Mouse (Mus musculus) heart, embryonic 13.5 days (tissue): ENCODE measurements at regions not wholly inside any gene's neighbourhood (a gene's known extent, or its start where the extent isn't known, plus 50 kb on each side); places are given as distances from the start of the nearest gene placed in this dataset.

Experiments used
- ATAC-seq: fragments of 200-750 bp; cut with Nextera tagmentation; 2 replicates; pipeline ENCODE4 v1.8.0; 2017; ENCODE audit warnings: moderate TSS enrichment; ENCODE audit not compliant: insufficient number of reproducible peaks, low FRiP score, low TSS enrichment; ENCODE audit errors: extremely low read depth
- H3K27ac ChIP-seq: fragments of 300-500 bp; sonication (generic); replicated peaks from 2 replicates; pipeline ENCODE4 v1.5.1; 2015; ENCODE audit warnings: moderate library complexity, mild to moderate bottlenecking, inconsistent platforms
- H3K27me3 ChIP-seq: fragments of 300-500 bp; sonication (generic); replicated peaks from 2 replicates; pipeline ENCODE4 v1.6.1; 2015; ENCODE audit warnings: mild to moderate bottlenecking, inconsistent platforms
- H3K36me3 ChIP-seq: fragments of 300-500 bp; sonication (generic); 2 replicates; pipeline ENCODE4 v1.6.1; 2015; ENCODE audit warnings: mild to moderate bottlenecking, inconsistent platforms
- H3K4me1 ChIP-seq: fragments of 300-500 bp; sonication (generic); 2 replicates; pipeline ENCODE4 v1.6.1; 2015; ENCODE audit warnings: inconsistent platforms
- H3K4me2 ChIP-seq: fragments of 300-500 bp; sonication (generic); 2 replicates; pipeline ENCODE4 v1.6.1; 2015; ENCODE audit warnings: inconsistent platforms, mild to moderate bottlenecking, moderate library complexity
- H3K4me3 ChIP-seq: fragments of 300-500 bp; sonication (generic); 2 replicates; pipeline ENCODE4 v1.5.1; 2015; ENCODE audit warnings: moderate library complexity, mild to moderate bottlenecking, inconsistent platforms
- H3K9ac ChIP-seq: fragments of 300-500 bp; sonication (generic); 2 replicates; pipeline ENCODE4 v1.6.1; 2015; ENCODE audit warnings: inconsistent platforms, mild to moderate bottlenecking, moderate library complexity
- H3K9me3 ChIP-seq: fragments of 300-500 bp; sonication (generic); 2 replicates; pipeline ENCODE4 v1.6.1; 2016; ENCODE audit warnings: inconsistent platforms
- WGBS: fragments of 180-500 bp; shearing (Covaris S2); methylation state at CpG from one replicate; pipeline ENCODE4 v1.1.7; 2015; ENCODE audit warnings: mixed read lengths; 5-methylcytosine and 5-hydroxymethylcytosine counted together

- Histone ChIP-seq H3K9me3 (no peaks in the 10 kb centered on the region), H3K27me3 (no peaks in the 10 kb centered on the region), H3K36me3 (no peaks in the 10 kb centered on the region), H3K27ac (no peak overlapping the region), H3K4me3 (no peak overlapping the region), H3K9ac (no peak overlapping the region), H3K4me1 (no peaks in the 10 kb centered on the region), H3K4me2 (no peak overlapping the region)
- ATAC-seq, result no peak
These were observed 3189.7 kb upstream of the Gm6569 start for GRCm38 (mm10) chr15:70644447-70645202.

- WGBS, result 51% methylated on average over 1 of the region's 1 CpGs
- H3K4me1 ChIP-seq, result no peaks in the 10 kb centered on the region
- no peaks in the 10 kb centered on the region for H3K27me3 ChIP-seq
- H3K9me3 ChIP-seq, result no peaks in the 10 kb centered on the region
- H3K36me3 ChIP-seq, result no peaks in the 10 kb centered on the region
- ATAC-seq, result no peak
- H3K4me2 ChIP-seq, result no peak overlapping the region
- no peak overlapping the region for H3K9ac ChIP-seq
- H3K27ac ChIP-seq, result no peak overlapping the region
- H3K4me3 ChIP-seq, result no peak overlapping the region
These were observed 3158.8 kb upstream of the Gm6569 start for GRCm38 (mm10) chr15:70675549-70675948.

DNA sequence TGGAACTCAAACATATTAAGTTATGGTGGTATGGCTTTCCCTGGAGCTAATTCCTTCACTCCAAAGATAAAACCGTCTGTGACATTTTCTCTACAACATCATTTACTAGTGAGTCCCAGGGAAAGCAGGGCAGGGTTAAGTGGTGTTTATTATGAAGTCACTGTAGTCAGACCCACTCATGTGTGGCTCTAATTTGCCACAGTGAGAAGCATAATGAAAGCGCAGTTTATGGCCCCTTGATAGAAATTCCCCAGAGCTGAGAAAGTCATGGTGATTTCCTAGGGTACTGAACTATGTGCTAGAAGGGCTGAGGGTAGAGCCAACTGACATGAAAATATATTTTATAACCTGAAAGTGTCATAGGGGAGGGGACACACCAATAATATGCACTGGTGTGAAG is 3129.8 kb upstream of the Gm6569 start:
- no peaks in the 10 kb centered on the region for H3K36me3 ChIP-seq
- no peak overlapping the region for H3K27ac ChIP-seq
- no peaks in the 10 kb centered on the region for H3K4me1 ChIP-seq
- H3K9ac ChIP-seq, result no peak overlapping the region
- H3K27me3 ChIP-seq, result no peaks in the 10 kb centered on the region
- no peak overlapping the region for H3K4me3 ChIP-seq
- H3K9me3 ChIP-seq, result no peaks in the 10 kb centered on the region
- no peak overlapping the region for H3K4me2 ChIP-seq
- no peak for ATAC-seq
- 61% methylated on average over 2 of the region's 2 CpGs for WGBS

GRCm38 (mm10) chr15:70713736-70714135 is 3120.6 kb upstream of the Gm6569 start:
- H3K9ac ChIP-seq, result no peak overlapping the region
- H3K4me1 ChIP-seq, result no peaks in the 10 kb centered on the region
- no peak overlapping the region for H3K27ac ChIP-seq
- no peaks in the 10 kb centered on the region for H3K9me3 ChIP-seq
- no peaks in the 10 kb centered on the region for H3K36me3 ChIP-seq
- H3K4me2 ChIP-seq, result no peak overlapping the region
- H3K4me3 ChIP-seq, result no peak overlapping the region
- no peaks in the 10 kb centered on the region for H3K27me3 ChIP-seq
- no peak for ATAC-seq

- Histone ChIP-seq H3K9me3 (peaks cover 4% of the 10 kb centered on the region; the same call in 1 of the 2 replicates), H3K4me3 (no peak overlapping the region), H3K9ac (no peak overlapping the region), H3K27me3 (no peaks in the 10 kb centered on the region), H3K36me3 (no peaks in the 10 kb centered on the region), H3K4me1 (no peaks in the 10 kb centered on the region), H3K27ac (no peak overlapping the region), H3K4me2 (no peak overlapping the region)
- 60% methylated on average over 1 of the region's 1 CpGs for WGBS
- ATAC-seq, result no peak
These were observed 3106.9 kb upstream of the Gm6569 start for GRCm38 (mm10) chr15:70727361-70727885.

- Histone ChIP-seq H3K9me3 (peaks cover 4% of the 10 kb centered on the region; the same call in 1 of the 2 replicates), H3K4me3 (no peak overlapping the region), H3K27ac (no peak overlapping the region), H3K27me3 (no peaks in the 10 kb centered on the region), H3K36me3 (no peaks in the 10 kb centered on the region), H3K4me2 (no peak overlapping the region), H3K9ac (no peak overlapping the region), H3K4me1 (no peaks in the 10 kb centered on the region)
- ATAC-seq, result no peak
- WGBS, result 62% methylated on average over 1 of the region's 1 CpGs
These were observed 3106.4 kb upstream of the Gm6569 start for GRCm38 (mm10) chr15:70727956-70728355.

- Histone ChIP-seq H3K9me3 (no peaks in the 10 kb centered on the region), H3K36me3 (no peaks in the 10 kb centered on the region), H3K27me3 (no peaks in the 10 kb centered on the region), H3K4me1 (no peaks in the 10 kb centered on the region), H3K4me3 (no peak overlapping the region), H3K4me2 (no peak overlapping the region), H3K9ac (no peak overlapping the region), H3K27ac (no peak overlapping the region)
- ATAC-seq, result no peak
These were observed 3090.1 kb upstream of the Gm6569 start for GRCm38 (mm10) chr15:70744239-70744638.

GRCm38 (mm10) chr15:70764045-70764444 is 3070.3 kb upstream of the Gm6569 start:
- no peak overlapping the region for H3K27ac ChIP-seq
- no peak overlapping the region for H3K9ac ChIP-seq
- ATAC-seq, result no peak
- H3K4me2 ChIP-seq, result no peak overlapping the region
- no peak overlapping the region for H3K4me3 ChIP-seq
- no peaks in the 10 kb centered on the region for H3K27me3 ChIP-seq
- H3K9me3 ChIP-seq, result no peaks in the 10 kb centered on the region
- H3K36me3 ChIP-seq, result no peaks in the 10 kb centered on the region
- no peaks in the 10 kb centered on the region for H3K4me1 ChIP-seq
- 61% methylated on average over 1 of the region's 1 CpGs for WGBS

GRCm38 (mm10) chr15:70764513-70764912 is 3069.8 kb upstream of the Gm6569 start:
- WGBS, result 42% methylated on average over 1 of the region's 1 CpGs
- Histone ChIP-seq H3K9ac (no peak overlapping the region), H3K36me3 (no peaks in the 10 kb centered on the region), H3K9me3 (no peaks in the 10 kb centered on the region), H3K4me2 (no peak overlapping the region), H3K4me1 (no peaks in the 10 kb centered on the region), H3K27me3 (no peaks in the 10 kb centered on the region), H3K27ac (no peak overlapping the region), H3K4me3 (no peak overlapping the region)
- ATAC-seq, result no peak

DNA sequence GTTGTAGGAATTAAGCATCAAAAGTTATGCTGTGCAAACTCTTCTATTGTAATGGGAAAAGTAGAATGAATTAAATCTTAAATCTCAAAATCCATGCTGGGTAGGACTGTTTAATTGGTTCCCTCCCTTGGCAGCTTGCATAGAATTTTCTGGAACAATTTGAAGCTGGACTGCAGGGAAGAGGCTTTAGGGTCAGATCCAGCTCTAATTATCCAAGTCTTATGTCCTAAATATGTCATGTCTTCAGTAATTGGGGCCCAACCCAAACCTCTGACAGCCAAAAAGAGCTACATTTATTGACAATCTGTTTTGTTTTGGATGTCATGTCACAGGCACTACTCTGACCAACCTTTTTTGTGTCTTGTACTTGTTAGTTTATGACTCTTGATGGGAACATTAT is 3068.9 kb upstream of the Gm6569 start:
- H3K36me3 ChIP-seq, result no peaks in the 10 kb centered on the region
- H3K27ac ChIP-seq, result no peak overlapping the region
- H3K4me3 ChIP-seq, result no peak overlapping the region
- H3K4me1 ChIP-seq, result no peaks in the 10 kb centered on the region
- no peak for ATAC-seq
- H3K4me2 ChIP-seq, result no peak overlapping the region
- no peaks in the 10 kb centered on the region for H3K27me3 ChIP-seq
- no peak overlapping the region for H3K9ac ChIP-seq
- H3K9me3 ChIP-seq, result no peaks in the 10 kb centered on the region
